Mouse (Mus musculus) large intestine, adult 2 months (tissue): ENCODE measurements around the gene Fxn. TPM values are rescaled to one million over a fixed set of nuclear protein-coding genes. Genes with fewer than 3 reads are reported as not detected.

Experiments
- DNase-seq: peaks from one replicate; pipeline ENCODE4 v3.0.0-alpha.2; 2012; ENCODE audit warnings: low read depth, low spot score
- WGBS: fragments of 180-500 bp; shearing (Covaris S2); methylation state at CpG from one replicate; pipeline ENCODE4 v1.1.7; 2018; 5-methylcytosine and 5-hydroxymethylcytosine counted together
- polyA plus RNA-seq: library from polyadenylated mRNA; depleted of rRNA; stranded (reverse); fragments of >200 nt; gene quantifications from 2 replicates; pipeline ENCODE4 v1.2.3, GENCODE M21; 2012

Gene Fxn
- polyA plus RNA-seq, 1 experiment, result 12.8 TPM

- DNase-seq, result no peak
- WGBS, result 80% methylated on average over 10 of the region's 10 CpGs
These were observed 21.8 kb upstream of the Fxn start for GRCm38 (mm10) chr19:24302198-24302597.

- WGBS, result 66% methylated on average over 5 of the region's 5 CpGs
- no peak for DNase-seq
These were observed 21.4 kb upstream of the Fxn start for GRCm38 (mm10) chr19:24301768-24302148.

- DNase-seq, result no peak
- 27% methylated on average over 9 of the region's 9 CpGs for WGBS
These were observed 20.8 kb upstream of the Fxn start for GRCm38 (mm10) chr19:24300994-24301767.

GRCm38 (mm10) chr19:24293537-24293936, 13.1 kb upstream of the Fxn start:
- DNase-seq, result no peak
- 61% methylated on average over 5 of the region's 5 CpGs for WGBS

GRCm38 (mm10) chr19:24284187-24284586, 3.8 kb upstream of the Fxn start:
- no peak for DNase-seq
- WGBS, result 51% methylated on average over 4 of the region's 4 CpGs

- no peak for DNase-seq
- 43% methylated on average over 7 of the region's 7 CpGs for WGBS
These were observed 1.0 kb upstream of the Fxn start for GRCm38 (mm10) chr19:24281288-24281980.

- no peak for DNase-seq
- WGBS, result under 1% methylated on average over 77 of the region's 78 CpGs
These were observed 452 bp downstream of the Fxn start for GRCm38 (mm10) chr19:24279706-24280600.

GRCm38 (mm10) chr19:24278859-24279258, 1.5 kb downstream of the Fxn start:
- no peak for DNase-seq
- WGBS, result 80% methylated on average over 15 of the region's 15 CpGs

GRCm38 (mm10) chr19:24274281-24274680, 6.1 kb downstream of the Fxn start:
- 83% methylated on average over 3 of the region's 3 CpGs for WGBS
- no peak for DNase-seq

GRCm38 (mm10) chr19:24271746-24272426, 8.5 kb downstream of the Fxn start:
- WGBS, result 40% methylated on average over 16 of the region's 16 CpGs
- DNase-seq, result no peak

GRCm38 (mm10) chr19:24271326-24271725, 9.1 kb downstream of the Fxn start:
- DNase-seq, result no peak
- WGBS, result 45% methylated on average over 7 of the region's 7 CpGs

GRCm38 (mm10) chr19:24268531-24268930, 11.9 kb downstream of the Fxn start:
- WGBS, result 61% methylated on average over 4 of the region's 4 CpGs
- no peak for DNase-seq

- DNase-seq, result no peak
- 38% methylated on average over 7 of the region's 7 CpGs for WGBS
These were observed 14.2 kb downstream of the Fxn start for GRCm38 (mm10) chr19:24266046-24266830.

GRCm38 (mm10) chr19:24264991-24265390, 15.4 kb downstream of the Fxn start:
- 21% methylated on average over 7 of the region's 7 CpGs for WGBS
- DNase-seq, result no peak

GRCm38 (mm10) chr19:24262736-24263135, 17.7 kb downstream of the Fxn start:
- WGBS, result 95% methylated on average over 14 of the region's 14 CpGs
- no peak for DNase-seq

- WGBS, result 71% methylated on average over 12 of the region's 12 CpGs
- DNase-seq, result no peak
These were observed 20.7 kb downstream of the Fxn start for GRCm38 (mm10) chr19:24259390-24260351.

GRCm38 (mm10) chr19:24258368-24258767, 22.0 kb downstream of the Fxn start:
- 28% methylated on average over 5 of the region's 5 CpGs for WGBS
- no peak for DNase-seq

GRCm38 (mm10) chr19:24257962-24258361, 22.4 kb downstream of the Fxn start:
- WGBS, result 44% methylated on average over 6 of the region's 6 CpGs
- no peak for DNase-seq
